Mouse (Mus musculus): ENCODE results near the gene Zdhhc1.

Zdhhc1 gene

DNA sequence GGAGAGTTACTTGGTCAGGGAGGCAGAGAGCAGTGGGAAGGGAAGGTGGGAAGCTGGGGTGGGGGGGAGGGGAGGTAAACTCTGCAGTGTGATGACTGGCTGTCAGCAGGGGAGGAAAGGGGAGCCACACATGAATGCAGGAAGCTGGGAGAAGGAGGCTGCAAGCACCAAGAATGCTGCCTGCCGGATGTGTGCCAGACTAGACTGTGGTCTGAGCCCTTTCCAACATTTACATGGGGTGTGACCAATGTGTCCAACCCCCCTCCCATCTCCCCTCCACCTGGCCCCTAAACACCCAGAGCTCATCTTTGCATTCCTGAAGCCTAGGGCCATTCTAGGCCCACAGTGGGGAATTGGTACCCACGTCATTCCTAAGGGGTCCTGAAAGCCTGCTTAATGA is 15.7 kb downstream of the Zdhhc1 start:
- CTCF ChIA-PET, result no interaction called here

DNA sequence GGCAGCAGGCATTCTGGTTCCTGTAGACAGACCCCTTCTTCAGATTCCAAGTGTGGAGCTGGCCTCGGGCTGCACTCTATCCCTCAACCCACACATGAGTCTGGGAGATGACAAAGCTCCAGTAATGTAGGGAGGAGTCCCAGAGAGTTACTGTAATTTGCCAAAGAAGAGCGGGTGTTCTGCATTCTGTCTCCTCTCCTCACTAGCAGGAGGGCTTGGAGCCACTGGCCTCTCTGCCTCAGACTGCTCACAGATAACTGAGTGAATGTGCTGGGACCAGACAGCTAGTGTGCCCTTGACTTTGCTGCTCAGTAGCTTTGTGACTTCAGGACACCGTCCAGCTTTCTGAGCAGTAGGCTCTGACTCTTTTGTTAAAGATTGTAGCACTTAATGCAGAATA is 18.9 kb downstream of the Zdhhc1 start:
- CTCF ChIA-PET, result interaction anchor here (0.5 kb wide), 1 partner anchor 198 kb away, joined by 6 read pairs; no protein-coding TSS in a partner anchor

DNA sequence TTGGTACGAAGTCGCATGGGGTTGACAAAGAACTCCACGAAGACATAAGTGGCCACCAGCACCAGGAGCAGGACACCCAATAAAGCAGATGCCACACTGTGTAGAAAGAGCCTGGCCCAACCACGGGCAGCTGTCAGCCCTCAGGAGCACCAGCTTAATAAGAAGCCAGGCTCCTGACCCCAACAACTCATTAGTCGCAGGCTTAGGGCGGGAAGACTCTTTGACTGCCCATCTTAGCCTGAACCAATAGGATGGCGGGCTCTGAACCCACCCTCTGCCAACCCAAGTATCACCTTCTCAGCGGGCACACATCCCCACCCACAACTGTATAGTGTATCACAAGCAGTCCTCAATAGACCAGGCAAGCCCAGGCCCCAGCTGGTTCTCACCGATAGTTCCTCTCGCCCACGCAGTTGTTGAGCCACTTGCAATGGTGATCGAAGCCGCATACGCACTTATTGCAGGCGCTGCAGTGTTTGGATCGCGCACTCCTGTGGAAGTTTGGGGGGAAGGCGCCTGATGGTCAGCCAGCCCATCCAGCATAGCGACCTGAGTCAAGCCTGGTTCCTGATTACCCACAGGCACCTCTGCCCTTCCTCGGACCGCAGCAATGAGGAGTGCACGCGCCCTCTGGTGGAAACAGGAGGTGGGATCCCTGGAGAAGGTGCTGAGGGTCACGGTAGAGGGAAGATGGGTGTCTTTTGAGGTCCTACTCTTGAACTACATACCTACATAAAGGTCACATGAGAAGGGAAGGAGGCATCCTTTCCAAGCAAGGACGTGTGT is 19.9 kb downstream of the Zdhhc1 start:
- CTCF ChIA-PET, result no interaction called here

DNA sequence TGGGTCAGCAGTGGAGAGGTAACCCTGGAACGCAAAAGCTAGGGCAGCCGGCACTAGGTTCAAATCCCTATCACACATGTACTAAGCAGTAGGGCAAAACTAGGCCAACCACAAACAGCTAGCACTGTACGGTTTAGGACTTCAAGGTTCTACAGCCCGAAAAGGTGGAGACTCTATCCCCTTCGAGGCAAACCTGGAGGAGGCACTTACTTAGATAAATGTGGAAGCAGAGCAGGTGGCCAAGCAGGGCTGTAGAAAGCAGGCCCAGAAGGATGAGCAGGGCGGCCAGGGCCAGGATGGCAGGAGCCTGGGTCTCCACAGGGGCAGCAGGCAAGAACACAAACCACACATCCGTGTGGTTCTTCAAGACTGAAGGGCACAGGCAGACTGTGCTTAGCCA is 20.5 kb downstream of the Zdhhc1 start:
- CTCF ChIA-PET, result no interaction called here

DNA sequence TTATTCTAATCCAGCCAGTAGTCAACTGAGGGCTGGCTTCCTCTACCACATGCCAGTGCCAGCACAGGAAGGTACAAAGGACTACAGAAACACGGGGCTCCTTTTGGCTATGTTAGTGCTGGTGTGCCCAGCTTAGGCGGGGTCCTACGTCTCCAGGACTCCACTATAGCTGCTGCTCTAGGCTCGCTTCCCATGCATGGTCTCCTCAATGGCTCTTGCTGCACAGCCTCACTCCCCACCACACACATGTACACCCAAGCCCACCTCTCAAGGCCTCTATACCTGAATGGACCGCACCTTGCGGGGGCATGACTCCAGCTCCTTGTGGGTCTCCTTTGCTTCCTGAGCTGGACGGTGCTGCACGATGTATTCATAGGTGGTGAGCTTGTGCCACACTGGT is 21.0 kb downstream of the Zdhhc1 start:
- CTCF ChIA-PET, result no interaction called here

DNA sequence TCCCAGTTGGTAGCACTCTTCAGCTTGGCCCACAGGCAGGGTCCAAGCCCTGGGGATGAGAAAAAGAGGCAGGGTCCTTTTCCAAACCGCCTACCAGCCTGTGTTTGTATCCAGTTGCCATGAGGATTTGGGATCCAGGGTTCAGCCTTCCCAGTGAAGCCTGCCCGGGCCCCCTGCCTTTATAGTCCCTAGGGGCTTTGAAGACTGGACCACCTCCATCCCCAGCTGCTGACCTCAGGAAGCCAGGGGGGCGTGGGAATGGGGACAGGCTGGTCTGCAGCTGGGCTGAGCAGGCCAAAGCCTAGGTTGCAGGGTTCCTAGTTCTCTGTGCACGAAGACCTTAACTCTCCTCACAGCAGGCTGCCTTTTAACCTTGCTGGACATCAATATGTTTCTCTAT is 21.4 kb downstream of the Zdhhc1 start:
- CTCF ChIA-PET, result no interaction called here

DNA sequence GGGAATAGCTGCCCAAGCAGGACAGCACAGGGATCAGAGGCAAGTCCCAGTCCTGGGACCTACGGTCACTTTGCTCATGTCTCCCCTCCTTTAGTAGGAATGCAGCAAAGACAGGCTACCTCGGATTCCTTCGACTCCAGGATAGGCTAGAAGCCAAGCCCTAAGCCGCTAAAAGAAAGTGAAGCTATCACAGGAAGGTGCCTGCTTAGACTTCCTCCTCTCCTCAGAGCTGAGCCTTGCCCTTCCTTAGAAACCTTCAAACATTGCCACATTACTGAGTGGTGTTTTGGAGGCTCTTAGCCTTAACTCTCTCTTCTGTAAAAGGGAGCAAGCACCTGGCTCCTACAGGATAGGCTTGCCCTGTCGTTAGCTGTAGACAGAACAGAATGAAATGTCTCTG is 22.0 kb downstream of the Zdhhc1 start:
- CTCF ChIA-PET, result no interaction called here

DNA sequence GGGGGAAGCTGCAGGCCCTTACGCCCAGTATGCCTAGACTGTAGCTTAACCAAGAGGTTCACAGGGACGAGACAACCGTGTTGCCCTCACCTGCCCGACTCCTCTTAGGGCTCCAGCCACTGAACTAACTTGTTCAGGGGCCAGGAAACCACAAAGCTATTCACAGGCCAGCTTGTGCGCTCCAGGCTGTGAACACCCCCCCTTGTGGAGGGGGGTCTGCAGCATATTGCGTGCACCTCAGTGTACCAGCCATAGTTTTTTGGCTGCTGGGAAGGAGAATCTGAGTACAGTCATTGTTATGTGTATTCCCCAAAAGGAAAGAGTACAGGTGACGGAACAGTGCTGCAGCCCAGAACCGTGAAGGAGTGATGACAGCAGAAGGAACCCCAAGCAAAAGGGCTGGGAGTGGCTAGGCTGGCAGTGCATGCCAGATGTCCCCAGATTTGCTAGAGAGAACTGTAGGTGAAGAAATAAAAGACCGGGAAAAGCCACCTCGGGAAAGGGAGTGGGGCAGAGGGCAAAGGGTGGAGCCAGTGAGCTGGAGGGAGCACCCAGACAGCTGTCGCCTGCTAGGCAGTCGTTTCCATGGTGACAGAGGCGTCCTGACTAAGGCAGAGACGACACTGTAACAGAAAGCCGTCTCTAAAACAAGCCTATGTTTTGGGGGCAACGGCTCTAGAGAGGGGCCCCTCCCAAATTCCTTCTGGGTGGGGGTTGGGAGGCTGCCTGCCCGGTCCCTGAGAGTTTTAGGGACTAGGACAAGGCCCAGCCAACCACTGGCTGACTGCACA is 22.7 kb downstream of the Zdhhc1 start:
- CTCF ChIA-PET, result no interaction called here

DNA sequence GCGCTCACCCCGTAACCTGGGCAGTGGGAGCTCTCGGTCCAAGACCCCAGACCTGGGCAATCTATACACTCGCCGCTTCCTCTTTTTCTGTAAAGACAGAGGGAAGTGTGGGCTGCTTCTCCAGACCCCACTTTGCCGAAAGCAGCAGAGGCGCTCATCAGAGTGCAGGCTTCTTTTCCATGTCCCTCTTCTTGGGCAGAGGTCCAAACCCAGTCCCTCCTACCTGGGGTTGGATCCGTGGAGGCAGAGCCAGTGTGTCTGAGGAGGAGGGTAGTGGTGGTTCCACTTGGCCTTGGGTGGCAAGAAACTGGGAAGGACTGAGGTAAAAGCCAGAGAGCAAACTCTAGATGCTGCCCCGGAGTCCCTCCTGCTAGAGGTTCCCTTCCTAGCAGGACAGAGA is 23.7 kb downstream of the Zdhhc1 start:
- CTCF ChIA-PET, result no interaction called here

DNA sequence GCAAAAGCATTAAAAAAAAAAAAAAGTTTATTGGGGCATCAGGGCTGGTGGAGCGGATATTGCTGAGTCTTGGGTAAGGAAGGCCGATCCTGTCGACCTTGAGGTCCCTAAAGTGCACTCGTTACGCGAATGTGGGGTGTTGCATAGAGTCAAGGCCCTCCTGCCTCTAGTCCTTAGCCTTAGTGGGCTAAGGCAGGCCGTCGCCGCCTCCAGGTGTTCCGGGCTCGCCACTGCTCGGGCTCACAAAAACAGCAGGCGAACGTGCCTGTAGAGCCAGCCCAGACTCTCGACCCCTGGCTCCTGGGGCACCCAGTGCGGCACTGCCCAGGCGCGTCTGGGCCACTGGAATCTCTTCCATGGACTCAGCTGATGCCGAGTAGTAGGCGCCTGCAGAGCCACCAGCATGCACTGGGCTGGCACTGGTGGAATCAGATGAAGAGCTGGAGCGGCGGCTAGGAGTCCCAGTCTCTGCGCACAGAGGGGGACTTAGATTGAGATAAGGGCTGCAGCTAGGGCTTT is 24.2 kb downstream of the Zdhhc1 start:
- CTCF ChIA-PET, result no interaction called here

DNA sequence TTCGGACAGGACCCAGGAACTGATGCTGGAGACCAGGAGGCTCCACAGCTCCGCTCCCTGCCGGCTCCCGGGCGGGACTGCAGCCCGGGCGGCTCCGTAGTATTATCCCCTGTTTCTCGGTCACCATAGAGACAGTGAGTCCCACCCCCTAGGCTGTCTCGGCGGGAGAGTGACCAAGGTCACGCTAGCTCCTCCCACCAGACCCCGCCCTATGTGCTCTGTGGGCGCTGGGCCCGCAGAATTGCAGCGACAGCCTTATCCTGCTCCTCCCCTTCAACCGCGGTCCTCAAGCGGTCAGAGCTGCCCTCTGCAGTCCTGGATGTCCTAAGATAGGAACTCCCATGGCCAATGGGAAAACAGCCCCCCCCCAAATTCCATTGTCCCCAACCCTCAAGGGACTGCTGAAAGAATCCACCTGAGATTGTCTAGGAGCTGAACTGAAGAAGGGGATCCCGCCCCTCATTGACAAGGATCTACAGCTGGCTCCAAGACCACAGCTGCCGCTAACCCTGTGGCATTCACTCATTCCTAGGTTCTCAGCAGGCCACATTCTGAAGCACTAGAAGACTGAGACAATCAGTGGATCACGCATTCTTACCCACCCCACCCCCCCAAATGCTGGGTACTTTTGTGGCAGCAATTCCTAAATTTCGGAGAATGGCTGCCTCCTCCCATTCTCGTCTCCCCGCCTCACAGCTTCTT is 25.2 kb downstream of the Zdhhc1 start, which contains the start of gene Tppp3:
Gene Tppp3 (minus strand): TSS at position 213 of the 702 bp plus-strand sequence.
- CTCF ChIA-PET, result no interaction called here

DNA sequence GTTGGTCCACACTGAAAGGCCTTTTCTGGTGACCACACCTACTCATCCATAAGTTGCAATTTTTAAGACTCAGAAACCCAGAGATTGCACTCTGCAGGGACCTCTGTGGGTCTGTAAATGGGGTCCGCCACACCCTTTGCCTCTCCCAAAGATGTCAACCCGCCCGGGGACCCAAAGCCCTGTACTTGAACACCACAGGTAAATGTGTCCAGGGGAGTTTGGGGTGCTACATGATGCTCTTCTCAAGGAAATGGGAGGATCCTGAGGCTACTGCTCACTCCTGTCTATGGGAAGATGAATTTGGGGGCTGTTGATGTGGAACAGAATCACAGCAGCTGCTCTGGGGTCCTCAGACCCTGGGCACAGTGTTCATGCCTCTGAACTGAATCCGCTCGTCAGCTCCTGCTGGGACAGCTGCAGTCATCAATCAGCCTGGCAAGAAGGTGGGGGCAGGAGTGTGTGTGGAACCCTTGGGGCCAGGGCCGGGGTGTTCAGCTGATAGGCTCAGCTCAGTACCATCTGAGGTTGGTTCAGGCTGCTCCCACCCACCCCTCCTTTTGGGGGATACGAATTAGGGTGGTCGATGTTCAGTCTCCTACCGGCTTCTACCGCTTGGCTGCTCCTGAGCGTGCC is 25.9 kb downstream of the Zdhhc1 start:
- CTCF ChIA-PET, result no interaction called here

DNA sequence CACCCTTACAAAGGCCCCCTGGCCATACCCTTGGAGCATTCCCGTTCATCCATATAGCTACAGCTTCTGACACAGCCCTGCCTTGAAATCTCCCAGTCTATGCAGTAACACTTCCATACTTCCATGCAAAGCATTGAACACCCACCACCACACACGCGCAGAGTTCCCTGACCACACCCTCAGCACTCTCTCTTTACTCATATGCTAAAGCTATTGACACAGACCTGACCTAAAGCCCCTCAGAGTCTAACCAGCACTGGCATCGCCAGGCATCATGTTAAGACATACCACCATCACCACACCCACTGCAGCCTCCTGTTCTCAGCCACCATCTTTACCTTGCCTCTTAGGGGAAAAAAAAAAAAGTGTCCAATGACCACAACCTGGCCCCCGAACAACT is 26.4 kb downstream of the Zdhhc1 start:
- CTCF ChIA-PET, result no interaction called here

DNA sequence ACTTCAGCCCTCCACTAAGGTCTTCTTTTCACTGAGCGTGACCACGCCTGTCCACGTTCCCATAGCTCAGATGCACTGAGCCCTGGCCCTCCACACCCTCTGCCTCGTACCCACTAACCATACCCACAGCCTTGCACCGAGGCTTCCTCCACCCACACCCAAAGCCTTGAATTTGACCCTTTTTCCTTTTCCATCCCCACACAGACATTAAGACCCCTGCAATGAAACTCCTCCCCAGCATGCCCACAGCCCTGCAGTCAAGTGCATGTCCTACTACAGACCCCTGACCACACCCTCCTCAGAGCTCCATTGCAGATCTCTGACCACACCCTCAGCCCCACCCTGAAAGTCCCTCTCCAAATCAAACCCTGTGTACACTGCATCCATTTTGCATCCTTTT is 26.9 kb downstream of the Zdhhc1 start:
- CTCF ChIA-PET, result no interaction called here

DNA sequence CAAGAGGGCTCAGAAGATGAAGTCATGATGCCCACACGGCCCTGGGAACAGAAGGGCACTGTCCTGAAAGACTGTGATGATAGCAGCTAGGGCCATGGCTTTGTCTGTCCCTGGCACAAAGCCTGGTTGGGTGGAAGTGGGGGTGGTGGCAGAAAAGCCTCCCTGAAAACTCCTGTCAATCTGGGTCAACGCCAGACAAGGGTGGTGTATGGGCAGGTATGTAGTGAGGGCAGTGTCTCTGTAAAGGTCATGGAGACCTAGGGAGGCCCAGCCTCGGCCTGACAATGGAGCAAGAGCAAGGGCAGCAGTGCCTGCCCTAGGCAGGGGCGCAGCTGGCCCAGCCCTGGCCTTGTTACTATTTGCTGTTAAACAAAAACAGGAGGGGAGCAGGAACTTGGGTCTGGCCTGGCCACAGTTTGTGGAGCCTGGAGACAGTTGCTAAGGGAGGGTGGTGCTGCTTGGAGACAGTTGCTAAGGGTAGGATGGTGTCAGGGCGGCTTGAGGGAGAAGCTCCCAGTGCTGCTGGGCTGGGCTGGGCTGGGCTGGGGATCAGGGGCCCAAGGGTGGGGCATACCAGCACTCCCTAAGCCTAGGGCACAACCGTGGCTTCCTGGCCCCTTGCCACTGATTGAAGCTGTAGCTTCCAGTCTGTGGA is 27.5 kb downstream of the Zdhhc1 start:
- CTCF ChIA-PET, result no interaction called here

DNA sequence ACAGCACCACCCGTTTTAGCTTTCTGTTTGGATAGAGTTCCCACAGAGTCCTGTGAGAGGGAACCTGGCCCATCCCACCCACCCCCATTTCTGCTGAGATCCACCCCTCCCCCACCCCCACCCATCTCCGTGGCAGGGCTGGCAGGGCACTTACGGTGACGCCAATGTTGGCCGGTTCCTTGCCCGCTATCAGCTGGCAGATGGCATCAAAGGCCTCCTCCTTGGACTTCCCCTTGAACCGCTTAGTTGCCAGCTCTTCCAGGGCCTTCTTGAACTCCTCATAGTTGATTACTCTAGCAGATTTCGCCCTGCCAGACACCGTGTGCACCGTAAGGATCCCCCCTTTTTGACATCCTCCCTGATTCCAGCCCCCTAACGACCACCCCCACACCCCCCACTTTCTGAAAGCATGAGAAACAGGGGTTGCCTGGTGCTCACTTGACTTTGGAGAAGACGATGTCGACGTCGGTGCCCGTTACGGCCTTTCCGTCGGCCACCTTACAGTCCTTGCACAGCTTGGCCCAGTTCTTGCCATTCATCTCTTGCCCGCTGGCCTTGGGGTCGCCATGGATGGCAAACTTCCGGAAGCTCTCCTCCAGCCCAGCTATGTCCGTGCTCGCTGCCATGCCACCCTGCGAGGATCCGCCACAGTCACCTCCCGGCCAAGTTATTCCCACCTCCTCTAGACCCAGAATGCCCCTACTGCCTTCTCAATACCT is 28.5 kb downstream of the Zdhhc1 start:
- CTCF ChIA-PET, result no interaction called here

DNA sequence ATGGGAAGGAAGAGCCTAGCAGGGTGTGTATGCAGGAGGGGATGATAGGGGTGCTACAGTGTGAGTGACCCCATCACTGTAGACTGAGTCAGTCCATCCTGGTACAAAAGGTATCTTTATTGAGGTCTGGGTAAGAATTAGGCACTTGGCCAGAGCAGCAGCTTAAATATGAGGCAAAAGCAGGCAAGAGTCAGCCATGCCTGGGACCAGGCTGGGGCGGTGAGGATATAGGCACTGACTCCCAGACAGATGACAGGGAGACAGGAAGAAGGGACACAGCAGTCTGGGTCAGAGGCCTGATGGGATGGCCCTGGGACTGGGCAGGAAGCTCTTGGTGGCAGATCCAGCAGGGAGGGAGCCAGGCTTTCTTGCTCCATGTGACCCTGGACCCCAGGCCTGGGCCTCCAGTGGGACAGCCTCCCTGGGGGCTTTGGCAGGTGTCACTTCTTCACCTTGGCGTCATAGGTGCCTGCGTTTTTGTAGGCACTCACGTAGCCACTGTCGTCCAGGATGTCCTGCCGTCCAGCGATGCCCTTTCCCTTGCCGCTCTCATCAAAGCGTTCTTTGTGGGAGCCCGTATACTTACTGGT is 29.2 kb downstream of the Zdhhc1 start:
- CTCF ChIA-PET, result no interaction called here

DNA sequence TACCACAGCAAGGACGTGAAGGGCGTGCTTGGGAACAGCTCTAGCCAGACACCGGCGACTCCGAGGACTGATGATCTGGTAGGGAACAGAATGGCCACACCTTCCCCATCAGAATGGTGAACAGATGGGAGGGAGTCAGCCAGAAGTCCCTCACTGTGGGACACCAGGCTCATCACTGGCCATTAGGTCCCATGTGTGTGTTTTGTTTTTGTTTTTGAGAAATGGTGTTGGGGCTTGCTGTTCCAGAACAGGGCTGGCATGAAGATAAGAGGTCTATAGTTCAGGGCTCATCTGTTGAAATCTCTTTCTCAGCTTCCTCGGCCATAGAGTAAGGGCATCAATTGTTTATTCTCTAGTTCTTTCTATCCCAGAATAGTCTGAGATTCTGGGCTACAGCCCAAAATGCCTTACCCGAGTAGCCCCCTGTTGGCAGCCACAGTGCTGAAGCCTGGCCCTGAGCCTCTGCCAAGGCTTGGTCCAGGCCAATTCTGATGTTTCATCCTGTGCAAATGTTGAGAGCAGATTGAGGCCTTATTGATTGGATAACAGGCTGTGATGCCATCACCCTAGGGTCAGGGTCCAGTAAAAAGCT is 29.9 kb downstream of the Zdhhc1 start:
- CTCF ChIA-PET, result no interaction called here

DNA sequence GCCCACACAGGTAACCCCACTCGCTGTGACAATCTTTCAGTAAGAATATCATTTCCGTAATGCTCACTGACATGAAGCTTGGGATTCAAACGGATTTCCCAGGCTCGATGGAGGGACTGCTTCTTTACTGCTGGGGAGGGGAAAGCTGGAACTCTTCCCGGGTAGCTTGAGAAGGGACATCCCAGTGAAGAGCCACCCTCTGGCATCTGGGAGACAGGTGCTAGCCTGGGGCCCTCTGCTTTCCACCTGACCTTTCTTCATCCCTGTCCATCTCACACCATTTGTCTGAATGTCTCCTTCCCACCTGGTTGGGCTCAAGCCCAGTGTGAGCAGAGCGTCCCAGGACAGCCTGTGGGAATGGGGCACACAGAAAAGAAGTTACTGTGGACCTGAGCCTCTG is 30.5 kb downstream of the Zdhhc1 start:
- CTCF ChIA-PET, result no interaction called here

DNA sequence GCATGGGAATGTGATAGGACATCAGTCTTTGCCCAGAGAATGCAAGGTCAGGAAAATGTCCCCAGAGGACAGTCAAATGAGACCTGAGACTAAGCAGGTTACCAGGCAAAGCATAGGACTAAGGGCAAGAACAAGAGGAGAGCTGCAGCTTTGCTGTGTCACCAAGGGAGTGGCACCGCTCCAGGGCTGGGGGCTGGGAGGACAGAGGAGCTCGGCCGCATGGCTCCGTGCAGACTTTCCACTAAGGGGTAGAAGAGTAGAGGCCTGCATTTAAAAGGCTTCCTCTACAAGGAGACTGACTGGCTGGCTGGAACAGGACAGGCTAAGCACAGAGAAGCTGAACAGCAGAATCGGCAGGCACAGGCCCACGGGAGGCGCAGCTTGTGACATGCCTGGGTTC is 32.1 kb downstream of the Zdhhc1 start:
- CTCF ChIA-PET, result no interaction called here
